Mouse (Mus musculus): ENCODE data around the gene Fam149a. TPM values are rescaled to one million over a fixed set of nuclear protein-coding genes. Genes with fewer than 3 reads are reported as not detected.
"Not testable (repeated sequence)": the region's sequence is repeated elsewhere in the genome, so short reads cannot be mapped to it uniquely, and the experiment has no call there.

The Fam149a gene
- polyA plus RNA-seq, 1 experiment from 2014 or later, result 12.6 TPM

DNA sequence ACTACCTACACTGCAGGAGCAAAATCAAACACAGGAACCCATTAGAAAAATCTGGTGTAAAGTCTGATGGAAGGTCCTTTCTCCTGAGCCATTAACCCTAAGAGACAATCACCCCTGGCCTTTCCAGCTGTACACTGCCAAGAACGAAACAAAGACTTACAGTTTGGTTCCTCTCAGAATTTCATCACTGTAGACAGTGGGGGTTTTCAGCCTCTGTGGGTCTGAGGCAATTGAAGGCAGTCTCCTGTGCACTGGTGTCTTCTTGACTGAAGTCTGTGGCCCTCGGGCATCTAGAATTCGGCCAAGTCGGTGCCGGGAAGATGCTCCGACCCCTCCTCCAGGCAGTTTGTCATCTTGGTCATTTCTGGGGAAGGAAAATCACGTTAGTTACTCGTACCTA is 37.8 kb downstream of the Fam149a start:
- no peak overlapping the region for H3K27ac ChIP-seq (ENCODE audit: low read depth, low read length)
- no peaks in the 10 kb centered on the region for H3K9me3 ChIP-seq (ENCODE audit: control insufficient read depth, low read length)
- DNase-seq (ENCODE audit: low spot score) (no peak), ATAC-seq (ENCODE audit: insufficient read depth, low FRiP score, low TSS enrichment) (no peak)
- no peaks in the 10 kb centered on the region for H3K36me3 ChIP-seq (ENCODE audit: control insufficient read depth, insufficient read depth, low read length)
- no peak overlapping the region for H3K4me2 ChIP-seq (ENCODE audit: low read depth)
- no peak overlapping the region for H3K9ac ChIP-seq (ENCODE audit: low read length)
- whole genome bisulfite sequencing, result 88% methylated on average over 8 of the region's 8 CpGs
- H3K4me1 ChIP-seq (ENCODE audit: control insufficient read depth, insufficient read depth, low read length), result no peaks in the 10 kb centered on the region
- H3K4me3 ChIP-seq (ENCODE audit: low read depth, low read length), result no peak overlapping the region
- no peaks in the 10 kb centered on the region for H3K27me3 ChIP-seq (ENCODE audit: control insufficient read depth, insufficient read depth, low read length)

- no peaks in the 10 kb centered on the region for H3K9me3 ChIP-seq (ENCODE audit: control insufficient read depth, low read length)
- H3K27me3 ChIP-seq (ENCODE audit: control insufficient read depth, insufficient read depth, low read length), result no peaks in the 10 kb centered on the region
- H3K27ac ChIP-seq (ENCODE audit: low read depth, low read length), result no peak overlapping the region
- DNase-seq (ENCODE audit: low spot score) (no peak), ATAC-seq (ENCODE audit: insufficient read depth, low FRiP score, low TSS enrichment) (no peak)
- no peaks in the 10 kb centered on the region for H3K4me1 ChIP-seq (ENCODE audit: control insufficient read depth, insufficient read depth, low read length)
- no peak overlapping the region for H3K4me2 ChIP-seq (ENCODE audit: low read depth)
- no peaks in the 10 kb centered on the region for H3K36me3 ChIP-seq (ENCODE audit: control insufficient read depth, insufficient read depth, low read length)
- 92% methylated on average over 12 of the region's 12 CpGs for WGBS
- H3K9ac ChIP-seq (ENCODE audit: low read length), result no peak overlapping the region
- H3K4me3 ChIP-seq (ENCODE audit: low read depth, low read length), result no peak overlapping the region
Observed at GRCm38 (mm10) chr8:45341630-45342628, 40.2 kb downstream of the Fam149a start.

GRCm38 (mm10) chr8:45333493-45333892 is 48.6 kb downstream of the Fam149a start:
- Histone ChIP-seq H3K27me3 (ENCODE audit: control insufficient read depth, insufficient read depth, low read length) (no peaks in the 10 kb centered on the region; the same call in 1 of the 2 replicates), H3K9ac (ENCODE audit: low read length) (no peak overlapping the region; the same call in 1 of the 2 replicates), H3K27ac (ENCODE audit: low read depth, low read length) (no peak overlapping the region), H3K36me3 (ENCODE audit: control insufficient read depth, insufficient read depth, low read length) (no peaks in the 10 kb centered on the region), H3K4me2 (ENCODE audit: low read depth) (peak overlapping the region; percentile 82), H3K9me3 (ENCODE audit: control insufficient read depth, low read length) (no peaks in the 10 kb centered on the region), H3K4me3 (ENCODE audit: low read depth, low read length) (peak overlapping the region; percentile 46), H3K4me1 (ENCODE audit: control insufficient read depth, insufficient read depth, low read length) (no peaks in the 10 kb centered on the region)
- WGBS, result 3% methylated on average over 8 of the region's 8 CpGs
- DNase-seq (ENCODE audit: low spot score), result no peak
- no peak for ATAC-seq (ENCODE audit: insufficient read depth, low FRiP score, low TSS enrichment)

DNA sequence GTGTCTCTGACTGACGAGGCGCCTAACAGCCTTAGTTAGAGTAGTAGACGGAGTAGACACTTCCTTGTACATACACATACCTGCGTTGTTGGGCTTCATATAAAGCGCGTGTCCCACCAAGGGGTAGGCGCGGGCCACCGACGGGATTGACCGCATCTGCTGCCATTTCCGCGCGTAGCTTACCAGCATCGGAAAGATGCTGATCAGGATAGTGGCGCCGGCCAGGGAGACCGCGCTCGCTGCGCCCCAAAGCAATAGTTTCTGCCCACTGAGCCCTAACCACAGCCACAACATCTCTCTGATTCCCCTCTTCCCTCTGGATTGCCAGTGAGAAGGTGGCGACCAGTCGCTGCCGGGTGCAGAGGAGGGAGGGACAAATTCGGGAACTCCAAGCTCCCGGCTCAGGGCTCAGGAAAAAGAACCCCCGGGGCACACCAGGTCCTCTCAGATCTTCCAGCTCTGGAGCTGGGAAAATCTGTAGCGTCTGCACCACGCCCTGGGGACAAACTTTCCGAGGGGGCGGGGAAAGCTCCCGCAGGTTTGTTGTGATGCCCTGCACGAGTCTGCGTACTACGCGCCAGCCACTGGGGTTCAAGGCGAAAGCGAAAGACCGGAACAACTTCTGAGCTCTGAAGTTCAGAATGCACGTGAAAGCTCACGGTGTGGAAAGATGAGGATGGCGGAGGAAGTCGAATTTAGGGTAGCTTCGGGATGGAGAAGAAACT is 49.2 kb downstream of the Fam149a start, which contains the start of gene Cyp4v3:
Gene Cyp4v3 (minus strand): TSS at position 532 of the 725 bp plus-strand sequence.
- H3K9ac ChIP-seq (ENCODE audit: low read length), result peak within 1 kb of the TSS; percentile 43
- H3K4me1 ChIP-seq (ENCODE audit: control insufficient read depth, insufficient read depth, low read length), result no peaks in the 10 kb centered on the region
- peak; percentile 66 for DNase-seq (ENCODE audit: low spot score)
- peak within 1 kb of the TSS; percentile 82 for H3K4me2 ChIP-seq (ENCODE audit: low read depth)
- peak within 1 kb of the TSS; percentile 46 for H3K4me3 ChIP-seq (ENCODE audit: low read depth, low read length)
- no peaks in the 10 kb centered on the region; the same call in 1 of the 2 replicates for H3K27me3 ChIP-seq (ENCODE audit: control insufficient read depth, insufficient read depth, low read length)
- H3K9me3 ChIP-seq (ENCODE audit: control insufficient read depth, low read length), result no peaks in the 10 kb centered on the region
- peak; percentile 80 for ATAC-seq (ENCODE audit: insufficient read depth, low FRiP score, low TSS enrichment)
- no peaks in the 10 kb centered on the region for H3K36me3 ChIP-seq (ENCODE audit: control insufficient read depth, insufficient read depth, low read length)
- WGBS, result under 1% methylated on average over 44 of the region's 44 CpGs
- H3K27ac ChIP-seq (ENCODE audit: low read depth, low read length), result no peak within 1 kb of the TSS

DNA sequence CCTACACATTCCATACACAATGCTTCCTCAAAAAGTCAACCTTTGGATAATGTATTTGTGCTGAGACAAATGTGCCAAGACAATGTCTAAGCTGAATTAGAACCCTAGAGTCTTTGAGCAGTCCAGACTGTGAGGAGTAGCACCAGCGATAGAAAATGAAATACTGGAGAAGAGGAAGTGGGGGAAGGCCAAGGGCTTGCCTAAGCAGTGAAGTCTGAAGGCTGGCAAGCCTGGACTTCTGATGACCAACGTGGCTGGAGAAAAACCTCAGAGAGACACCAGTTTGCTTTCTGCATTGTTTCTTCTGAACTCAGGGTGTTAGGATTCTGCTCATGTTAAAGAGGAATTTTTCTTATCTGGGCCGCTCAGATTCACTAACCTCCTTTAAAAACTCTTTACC is 51.2 kb downstream of the Fam149a start:
- no peak overlapping the region for H3K9ac ChIP-seq (ENCODE audit: low read length)
- no peaks in the 10 kb centered on the region for H3K9me3 ChIP-seq (ENCODE audit: control insufficient read depth, low read length)
- no peak overlapping the region for H3K27ac ChIP-seq (ENCODE audit: low read depth, low read length)
- H3K4me3 ChIP-seq (ENCODE audit: low read depth, low read length), result no peak overlapping the region
- ATAC-seq (ENCODE audit: insufficient read depth, low FRiP score, low TSS enrichment) (no peak), DNase-seq (ENCODE audit: low spot score) (no peak)
- H3K36me3 ChIP-seq (ENCODE audit: control insufficient read depth, insufficient read depth, low read length), result no peaks in the 10 kb centered on the region
- H3K4me2 ChIP-seq (ENCODE audit: low read depth), result no peak overlapping the region
- no peaks in the 10 kb centered on the region; the same call in 1 of the 2 replicates for H3K27me3 ChIP-seq (ENCODE audit: control insufficient read depth, insufficient read depth, low read length)
- no peaks in the 10 kb centered on the region for H3K4me1 ChIP-seq (ENCODE audit: control insufficient read depth, insufficient read depth, low read length)
- whole genome bisulfite sequencing, result 75% methylated on average over 3 of the region's 3 CpGs

GRCm38 (mm10) chr8:45329206-45329980 is 52.7 kb downstream of the Fam149a start:
- no peaks in the 10 kb centered on the region for H3K4me1 ChIP-seq (ENCODE audit: control insufficient read depth, insufficient read depth, low read length)
- ATAC-seq (ENCODE audit: insufficient read depth, low FRiP score, low TSS enrichment) (no peak), DNase-seq (ENCODE audit: low spot score) (no peak)
- 93% methylated on average over 6 of the region's 6 CpGs for WGBS
- H3K27me3 ChIP-seq (ENCODE audit: control insufficient read depth, insufficient read depth, low read length), result no peaks in the 10 kb centered on the region; the same call in 1 of the 2 replicates
- no peak overlapping the region for H3K4me2 ChIP-seq (ENCODE audit: low read depth)
- no peaks in the 10 kb centered on the region for H3K9me3 ChIP-seq (ENCODE audit: control insufficient read depth, low read length)
- no peak overlapping the region for H3K27ac ChIP-seq (ENCODE audit: low read depth, low read length)
- no peak overlapping the region for H3K9ac ChIP-seq (ENCODE audit: low read length)
- no peaks in the 10 kb centered on the region for H3K36me3 ChIP-seq (ENCODE audit: control insufficient read depth, insufficient read depth, low read length)
- no peak overlapping the region for H3K4me3 ChIP-seq (ENCODE audit: low read depth, low read length)

DNA sequence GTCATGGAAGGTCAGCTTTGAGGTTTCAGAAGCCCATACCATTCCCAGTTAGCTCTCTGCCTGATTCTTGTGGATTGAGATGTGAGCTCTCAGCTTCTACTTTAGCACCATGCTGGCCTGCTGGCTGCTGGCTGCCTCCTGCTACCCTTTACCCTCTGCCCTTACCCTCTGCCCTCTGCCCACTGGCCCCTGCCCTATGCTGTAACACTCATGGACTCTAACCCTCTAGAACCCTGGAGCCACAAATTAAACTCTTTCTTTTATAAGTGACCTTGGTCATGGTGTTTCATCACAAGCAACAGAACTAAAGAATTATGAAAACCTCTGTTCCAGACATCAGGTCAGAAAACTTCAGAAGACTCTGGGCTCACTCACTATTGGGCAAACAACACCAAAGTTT is 55.0 kb downstream of the Fam149a start:
- H3K4me2 ChIP-seq (ENCODE audit: low read depth); H3K4me3 ChIP-seq (ENCODE audit: low read depth, low read length); DNase-seq (ENCODE audit: low spot score); H3K36me3 ChIP-seq (ENCODE audit: control insufficient read depth, insufficient read depth, low read length); H3K9ac ChIP-seq (ENCODE audit: low read length); H3K4me1 ChIP-seq (ENCODE audit: control insufficient read depth, insufficient read depth, low read length); H3K9me3 ChIP-seq (ENCODE audit: control insufficient read depth, low read length); H3K27ac ChIP-seq (ENCODE audit: low read depth, low read length); H3K27me3 ChIP-seq (ENCODE audit: control insufficient read depth, insufficient read depth, low read length); ATAC-seq (ENCODE audit: insufficient read depth, low FRiP score, low TSS enrichment): not testable (repeated sequence)

DNA sequence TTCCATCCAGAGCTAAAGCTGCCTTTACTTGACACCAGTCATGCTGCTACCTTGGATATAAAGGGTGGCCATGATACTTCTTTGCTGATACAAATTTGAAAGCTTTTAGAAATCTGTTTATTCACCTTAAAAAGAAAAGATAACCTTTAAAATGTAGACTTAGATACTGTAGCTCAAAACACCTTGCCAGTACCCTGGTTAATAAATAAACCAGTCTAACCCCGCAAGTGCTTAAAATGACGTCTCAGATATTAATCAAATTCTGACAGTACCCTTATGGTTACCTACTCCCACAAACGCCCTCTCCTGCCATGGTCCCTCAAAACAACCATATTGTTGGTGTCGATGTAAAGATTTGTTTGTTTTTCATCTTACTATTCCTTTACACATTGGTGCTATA is 57.9 kb downstream of the Fam149a start:
- H3K36me3 ChIP-seq (ENCODE audit: control insufficient read depth, insufficient read depth, low read length), result no peaks in the 10 kb centered on the region
- DNase-seq (ENCODE audit: low spot score), result no peak
- 83% methylated on average over 4 of the region's 4 CpGs for WGBS

More for the DNA sequence above, 57.9 kb downstream of the Fam149a start:
- Histone ChIP-seq H3K27me3 (ENCODE audit: control insufficient read depth, insufficient read depth, low read length) (no peaks in the 10 kb centered on the region), H3K9ac (ENCODE audit: low read length) (no peak overlapping the region), H3K4me3 (ENCODE audit: low read depth, low read length) (no peak overlapping the region), H3K4me2 (ENCODE audit: low read depth) (no peak overlapping the region), H3K27ac (ENCODE audit: low read depth, low read length) (no peak overlapping the region), H3K9me3 (ENCODE audit: control insufficient read depth, low read length) (no peaks in the 10 kb centered on the region), H3K4me1 (ENCODE audit: control insufficient read depth, insufficient read depth, low read length) (no peaks in the 10 kb centered on the region)
- ATAC-seq (ENCODE audit: insufficient read depth, low FRiP score, low TSS enrichment), result no peak
